Mouse (Mus musculus) hindbrain, embryonic 14.5 days (tissue): Measurements from ENCODE around the gene Bckdhb. TPM values are rescaled to one million over a fixed set of nuclear protein-coding genes. Genes with fewer than 3 reads are reported as not detected.

Experiments
- ATAC-seq: fragments of 200-750 bp; cut with Nextera tagmentation; 2 replicates; pipeline ENCODE4 v1.8.0; 2017; ENCODE audit warnings: moderate number of reproducible peaks, mild to moderate bottlenecking, moderate TSS enrichment, moderate library complexity; ENCODE audit not compliant: low FRiP score
- DNase-seq: peaks from one replicate; pipeline ENCODE4 v3.0.0-alpha.2; 2015; ENCODE audit warnings: low spot score
- H3K27ac ChIP-seq: fragments of 300-500 bp; sonication (generic); 2 replicates; pipeline ENCODE4 v1.5.1; 2014; ENCODE audit warnings: mild to moderate bottlenecking, moderate library complexity
- H3K27me3 ChIP-seq: fragments of 300-500 bp; sonication (generic); 2 replicates; pipeline ENCODE4 v1.6.1; 2014; ENCODE audit warnings: mild to moderate bottlenecking, low read length, mixed read lengths; ENCODE audit not compliant: control insufficient read depth, insufficient read depth
- H3K36me3 ChIP-seq: fragments of 300-500 bp; sonication (generic); replicated peaks from 2 replicates; pipeline ENCODE4 v1.6.1; 2014; ENCODE audit not compliant: control insufficient read depth, insufficient read depth
- H3K4me1 ChIP-seq: fragments of 300-500 bp; sonication (generic); replicated peaks from 2 replicates; pipeline ENCODE4 v1.6.1; 2014; ENCODE audit warnings: antibody characterized with exemption, low read length, mixed read lengths; ENCODE audit not compliant: control insufficient read depth, insufficient read depth
- H3K4me2 ChIP-seq: fragments of 300-500 bp; sonication (generic); replicated peaks from 2 replicates; pipeline ENCODE4 v1.6.1; 2014; ENCODE audit warnings: mild to moderate bottlenecking, moderate library complexity
- H3K4me3 ChIP-seq: fragments of 300-500 bp; sonication (generic); replicated peaks from 2 replicates; pipeline ENCODE4 v1.5.1; 2014; ENCODE audit warnings: mild to moderate bottlenecking, low read length
- H3K9ac ChIP-seq: fragments of 300-500 bp; sonication (generic); 2 replicates; pipeline ENCODE4 v1.6.1; 2014
- H3K9me3 ChIP-seq: fragments of 300-500 bp; sonication (generic); 2 replicates; pipeline ENCODE4 v1.6.1; 2016; ENCODE audit warnings: low read length; ENCODE audit not compliant: control insufficient read depth
- WGBS: fragments of 180-500 bp; shearing (Covaris S2); extraction: QIAGEN DNeasy Blood & Tissue Kit; methylation state at CpG from one replicate; pipeline ENCODE4 v1.1.7; 2014; 5-methylcytosine and 5-hydroxymethylcytosine counted together
- polyA plus RNA-seq: library from polyadenylated mRNA; unstranded; fragments of >200 nt; fragmentation: Nextera tagmentation; extraction: Ambion mirVana; gene quantifications from 2 replicates; pipeline ENCODE4 v1.2.1, GENCODE M21; 2014

Gene Bckdhb
- polyA plus RNA-seq, 1 experiment from 2014 or later: 32.5 TPM

DNA sequence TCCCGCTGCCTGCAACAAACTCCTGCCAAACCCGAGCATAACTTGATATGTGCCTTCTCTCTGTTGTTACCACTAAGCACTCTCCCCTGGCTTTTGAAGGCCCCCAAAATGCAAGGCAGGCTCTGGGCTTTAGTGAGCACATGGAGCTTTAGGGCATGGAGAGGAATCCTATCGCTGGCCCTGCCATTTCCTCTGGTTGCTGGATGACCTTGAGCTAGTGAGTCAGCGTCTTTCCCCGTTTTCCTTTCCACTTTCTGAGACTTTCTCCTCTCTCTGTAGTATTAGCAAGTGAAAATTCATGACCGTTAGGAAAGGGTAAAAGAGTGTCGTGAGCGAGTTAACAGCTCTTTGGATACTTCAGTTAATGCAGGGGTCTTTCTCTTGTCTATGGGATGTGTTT lies 111.1 kb downstream of the Bckdhb start:
- WGBS: 93% methylated on average over 8 of the region's 8 CpGs

GRCm38 (mm10) chr9:84037224-84037623 lies 112.3 kb downstream of the Bckdhb start:
- Histone ChIP-seq H3K4me2 (no peak overlapping the region), H3K27ac (no peak overlapping the region), H3K4me1 (peaks cover 17% of the 10 kb centered on the region), H3K9ac (no peak overlapping the region), H3K4me3 (no peak overlapping the region), H3K27me3 (no peaks in the 10 kb centered on the region), H3K36me3 (no peaks in the 10 kb centered on the region), H3K9me3 (no peaks in the 10 kb centered on the region)
- DNase-seq (no peak), ATAC-seq (no peak)
- 100% methylated on average over 1 of the region's 1 CpGs for WGBS

More for the DNA sequence above, 111.1 kb downstream of the Bckdhb start:
- no peak overlapping the region for H3K27ac ChIP-seq
- ATAC-seq (no peak), DNase-seq (no peak)
- no peak overlapping the region for H3K4me2 ChIP-seq
- H3K9ac ChIP-seq: no peak overlapping the region
- H3K36me3 ChIP-seq: no peaks in the 10 kb centered on the region
- H3K4me1 ChIP-seq: peaks cover 18% of the 10 kb centered on the region
- H3K9me3 ChIP-seq: no peaks in the 10 kb centered on the region
- H3K4me3 ChIP-seq: no peak overlapping the region
- no peaks in the 10 kb centered on the region for H3K27me3 ChIP-seq

DNA sequence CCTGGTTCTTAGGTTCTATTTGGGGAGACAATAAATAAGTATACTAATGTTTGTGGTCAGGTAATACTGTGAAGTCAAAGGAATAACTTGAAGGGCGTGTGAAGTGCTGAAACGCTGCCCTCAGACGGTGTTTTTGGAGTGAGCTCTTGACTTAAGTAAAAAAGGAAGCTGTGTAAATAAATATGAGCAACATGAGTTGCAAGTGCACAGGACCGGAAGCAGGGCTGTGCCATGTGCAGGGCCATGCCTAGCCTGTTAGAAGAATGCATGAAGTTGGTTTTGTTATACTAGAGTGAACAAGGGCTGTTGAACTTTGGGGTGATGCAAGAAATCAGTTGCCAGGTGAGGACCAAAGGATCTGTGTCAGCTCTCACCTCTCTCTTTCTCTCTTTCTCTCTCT lies 114.0 kb downstream of the Bckdhb start:
- H3K9ac ChIP-seq: no peak overlapping the region
- H3K27ac ChIP-seq: no peak overlapping the region
- DNase-seq (no peak), ATAC-seq (no peak)
- H3K36me3 ChIP-seq: no peaks in the 10 kb centered on the region
- H3K4me2 ChIP-seq: no peak overlapping the region
- no peak overlapping the region for H3K4me3 ChIP-seq
- no peaks in the 10 kb centered on the region for H3K4me1 ChIP-seq
- H3K27me3 ChIP-seq: no peaks in the 10 kb centered on the region
- no peaks in the 10 kb centered on the region for H3K9me3 ChIP-seq
- WGBS: 90% methylated on average over 4 of the region's 4 CpGs

GRCm38 (mm10) chr9:84040376-84040775 lies 115.4 kb downstream of the Bckdhb start:
- Histone ChIP-seq H3K9ac (no peak overlapping the region), H3K36me3 (no peaks in the 10 kb centered on the region), H3K27me3 (no peaks in the 10 kb centered on the region), H3K9me3 (no peaks in the 10 kb centered on the region), H3K4me2 (no peak overlapping the region), H3K4me3 (no peak overlapping the region), H3K27ac (no peak overlapping the region), H3K4me1 (no peaks in the 10 kb centered on the region)
- no peak for ATAC-seq
- no peak for DNase-seq
- WGBS: 87% methylated on average over 2 of the region's 2 CpGs

DNA sequence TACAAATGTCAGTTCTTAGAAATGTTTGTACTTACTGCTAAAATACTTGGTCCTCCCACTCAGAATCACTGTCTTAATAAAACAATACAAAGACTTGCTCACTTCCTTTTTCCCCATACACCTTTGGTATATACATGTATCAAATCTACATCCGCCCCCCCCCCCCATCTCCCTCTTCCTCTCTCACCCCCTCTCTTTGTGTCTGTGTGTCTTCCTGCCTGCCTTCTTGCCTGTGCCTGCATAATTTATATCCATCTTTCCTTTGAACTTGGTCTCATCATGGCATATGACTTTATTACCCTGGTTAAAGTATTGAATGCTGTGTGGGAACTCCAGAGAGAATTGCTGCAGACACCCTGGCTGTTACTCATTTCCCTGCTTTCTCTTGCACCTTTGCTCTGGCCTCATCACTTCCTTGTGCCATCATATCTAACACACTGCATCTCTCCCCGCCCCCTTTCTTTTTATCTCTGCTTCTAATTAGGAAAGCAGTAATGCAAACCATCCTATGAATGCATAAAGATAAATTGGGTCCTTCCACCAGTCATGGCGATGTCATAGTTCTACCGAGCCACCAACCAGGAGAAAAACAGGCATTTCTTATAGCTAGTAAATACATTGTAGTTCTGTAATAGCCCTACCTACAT lies 116.8 kb downstream of the Bckdhb start:
- no peaks in the 10 kb centered on the region for H3K27me3 ChIP-seq
- no peak overlapping the region for H3K9ac ChIP-seq
- H3K9me3 ChIP-seq: no peaks in the 10 kb centered on the region
- 86% methylated on average over 4 of the region's 4 CpGs for WGBS
- ATAC-seq (no peak), DNase-seq (no peak)
- no peak overlapping the region for H3K4me3 ChIP-seq
- no peak overlapping the region for H3K4me2 ChIP-seq
- no peaks in the 10 kb centered on the region for H3K36me3 ChIP-seq
- H3K4me1 ChIP-seq: no peaks in the 10 kb centered on the region
- no peak overlapping the region for H3K27ac ChIP-seq

GRCm38 (mm10) chr9:84042539-84042938 lies 117.6 kb downstream of the Bckdhb start:
- H3K27ac ChIP-seq: no peak overlapping the region
- H3K9ac ChIP-seq: no peak overlapping the region
- no peaks in the 10 kb centered on the region for H3K9me3 ChIP-seq
- WGBS: 91% methylated on average over 3 of the region's 3 CpGs
- H3K4me3 ChIP-seq: no peak overlapping the region
- 0 out of 2 replicates have a peak, but pooled peaks cover 2% of the 10 kb centered on the region for H3K4me1 ChIP-seq
- H3K27me3 ChIP-seq: no peaks in the 10 kb centered on the region
- DNase-seq (no peak), ATAC-seq (no peak)
- no peak overlapping the region for H3K4me2 ChIP-seq
- H3K36me3 ChIP-seq: no peaks in the 10 kb centered on the region

DNA sequence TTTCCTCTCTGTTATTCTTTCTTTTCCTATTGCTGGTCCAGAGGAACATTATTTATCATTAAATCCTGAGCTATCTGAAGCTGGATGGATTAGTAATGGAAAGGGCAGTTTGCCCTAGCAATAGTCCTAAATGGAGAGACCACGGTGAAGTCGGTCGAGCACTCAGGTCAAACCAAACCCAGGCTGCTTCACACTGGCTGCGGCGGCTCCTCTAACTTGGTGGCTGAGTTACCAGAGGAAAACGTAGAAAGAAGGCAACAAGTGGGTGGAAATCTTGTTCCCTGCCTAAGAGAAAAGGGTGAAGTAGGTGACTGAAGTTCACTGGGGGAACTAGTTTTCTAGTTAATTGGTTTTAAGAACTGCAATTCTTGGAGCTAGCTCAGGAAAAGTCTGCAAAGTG lies 119.2 kb downstream of the Bckdhb start:
- Histone ChIP-seq H3K4me1 (0 out of 2 replicates have a peak, but pooled peaks cover 3% of the 10 kb centered on the region), H3K27me3 (no peaks in the 10 kb centered on the region), H3K9me3 (no peaks in the 10 kb centered on the region), H3K4me2 (no peak overlapping the region), H3K36me3 (no peaks in the 10 kb centered on the region), H3K4me3 (no peak overlapping the region), H3K27ac (no peak overlapping the region), H3K9ac (no peak overlapping the region)
- DNase-seq: no peak
- 94% methylated on average over 6 of the region's 6 CpGs for WGBS
- ATAC-seq: no peak

DNA sequence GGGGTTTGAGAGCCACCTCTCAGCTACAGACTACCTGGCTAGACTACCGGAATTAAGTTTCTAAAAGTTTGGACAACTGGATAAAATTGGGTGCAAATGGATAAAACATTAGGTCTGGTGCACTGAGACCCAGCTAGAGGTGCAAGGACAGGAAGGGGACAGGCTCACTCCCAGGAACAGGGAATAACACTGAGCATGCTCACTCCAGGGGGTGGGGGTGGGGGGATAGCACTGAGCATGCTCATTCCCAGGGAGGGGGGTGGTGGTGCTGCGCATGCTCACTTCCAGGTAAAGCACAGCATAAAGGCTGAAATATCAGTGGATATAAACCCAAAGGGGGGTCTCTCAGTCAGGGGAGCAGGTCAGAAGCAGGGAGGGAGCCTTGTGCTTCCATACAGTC lies 120.7 kb downstream of the Bckdhb start:
- H3K4me2 ChIP-seq: no peak overlapping the region
- 88% methylated on average over 2 of the region's 2 CpGs for WGBS
- H3K27ac ChIP-seq: no peak overlapping the region
- H3K9me3 ChIP-seq: no peaks in the 10 kb centered on the region
- no peak overlapping the region for H3K9ac ChIP-seq
- 0 out of 2 replicates have a peak, but pooled peaks cover 3% of the 10 kb centered on the region for H3K4me1 ChIP-seq
- no peaks in the 10 kb centered on the region for H3K36me3 ChIP-seq
- 0 out of 2 replicates have a peak, but pooled peaks have one; percentile 24 for ATAC-seq
- no peak for DNase-seq
- no peak overlapping the region for H3K4me3 ChIP-seq
- no peaks in the 10 kb centered on the region for H3K27me3 ChIP-seq

- Histone ChIP-seq H3K27me3 (no peaks in the 10 kb centered on the region), H3K9ac (no peak overlapping the region), H3K4me3 (no peak overlapping the region), H3K4me2 (no peak overlapping the region), H3K36me3 (no peaks in the 10 kb centered on the region), H3K9me3 (no peaks in the 10 kb centered on the region), H3K27ac (peak overlapping the region; percentile 36; the same call in 1 of the 2 replicates), H3K4me1 (0 out of 2 replicates have a peak, but pooled peaks cover 3% of the 10 kb centered on the region)
- peak; percentile 33 for DNase-seq
- peak; percentile 58; the same call in 1 of the 2 replicates for ATAC-seq
- 70% methylated on average over 12 of the region's 12 CpGs for WGBS
Observed at GRCm38 (mm10) chr9:84046334-84046733, 121.4 kb downstream of the Bckdhb start.
